Mouse (Mus musculus) cerebellum, postnatal 14 days (tissue): ENCODE measurements around the gene Stard3.
"Not testable (repeated sequence)": the region's sequence is repeated elsewhere in the genome, so short reads cannot be mapped to it uniquely, and the experiment has no call there.

ENCODE experiments used
- DNase-seq, 2 experiments: peaks; one replicate each; pipeline ENCODE4 v3.0.0; 2021; ENCODE audit warnings: mixed read lengths in 2 of 2

Gene Stard3

GRCm38 (mm10) chr11:98376756-98377155 is 18.6 kb downstream of the Stard3 start:
- DNase-seq, result peak in 1 of 2 experiments; percentile 11

GRCm38 (mm10) chr11:98377787-98378186 is 19.6 kb downstream of the Stard3 start:
- DNase-seq, result peak in 1 of 2 experiments; percentile 18

GRCm38 (mm10) chr11:98379379-98379778 is 21.2 kb downstream of the Stard3 start:
- peak in 1 of 2 experiments; percentile 19 for DNase-seq

GRCm38 (mm10) chr11:98380106-98380505 is 21.9 kb downstream of the Stard3 start:
- DNase-seq, result peak; percentile 92 to 97

- DNase-seq, result peak in 1 of 2 experiments; percentile 56
Observed at GRCm38 (mm10) chr11:98381651-98382050, 23.5 kb downstream of the Stard3 start.

GRCm38 (mm10) chr11:98382405-98382804 is 24.2 kb downstream of the Stard3 start:
- not testable (repeated sequence) for DNase-seq

GRCm38 (mm10) chr11:98383261-98384030 is 25.3 kb downstream of the Stard3 start, which contains the start of gene Tcap:
Tcap (plus strand) TSS chr11:98383811.
- peak; percentile 67 to 68 for DNase-seq

- DNase-seq, result peak in 1 of 2 experiments; percentile 43
Observed at GRCm38 (mm10) chr11:98384216-98384615, 26.0 kb downstream of the Stard3 start.

- peak; percentile 76 to 77 for DNase-seq
Observed at GRCm38 (mm10) chr11:98384721-98385637, 26.8 kb downstream of the Stard3 start.

GRCm38 (mm10) chr11:98385638-98386585 is 27.7 kb downstream of the Stard3 start, which contains the start of gene Pnmt:
Pnmt (plus strand) TSS chr11:98386450.
- DNase-seq, result no peak

GRCm38 (mm10) chr11:98386596-98386995 is 28.4 kb downstream of the Stard3 start:
- no peak for DNase-seq

GRCm38 (mm10) chr11:98387056-98387577 is 28.9 kb downstream of the Stard3 start:
- no peak for DNase-seq

- DNase-seq, result peak; percentile 9 to 15
Observed at GRCm38 (mm10) chr11:98388282-98388681, 30.1 kb downstream of the Stard3 start.

- peak; percentile 78 to 83 for DNase-seq
Observed at GRCm38 (mm10) chr11:98389221-98389780, 31.1 kb downstream of the Stard3 start.

- DNase-seq, result peak in 1 of 2 experiments; percentile 5
Observed at GRCm38 (mm10) chr11:98390141-98390540, 32.0 kb downstream of the Stard3 start.

- peak in 1 of 2 experiments; percentile 8 for DNase-seq
Observed at GRCm38 (mm10) chr11:98392034-98392433, 33.9 kb downstream of the Stard3 start.

GRCm38 (mm10) chr11:98392645-98393044 is 34.5 kb downstream of the Stard3 start:
- peak in 1 of 2 experiments; percentile 2 for DNase-seq

GRCm38 (mm10) chr11:98393317-98393716 is 35.1 kb downstream of the Stard3 start:
- peak; percentile 10 to 25 for DNase-seq

- peak in 1 of 2 experiments; percentile 19 for DNase-seq
Observed at GRCm38 (mm10) chr11:98394301-98394700, 36.1 kb downstream of the Stard3 start.

- DNase-seq, result peak; percentile 12 to 15
Observed at GRCm38 (mm10) chr11:98395041-98395440, 36.9 kb downstream of the Stard3 start.

GRCm38 (mm10) chr11:98397946-98398345 is 39.8 kb downstream of the Stard3 start:
- DNase-seq, result no peak
